Mouse (Mus musculus) kidney, postnatal 0 days (tissue): Measurements from ENCODE around the gene Rab25. TPM values are rescaled to one million over a fixed set of nuclear protein-coding genes. Genes with fewer than 3 reads are reported as not detected.

Source experiments
- ATAC-seq: fragments of 200-750 bp; cut with Nextera tagmentation; replicated peaks from 2 replicates; pipeline ENCODE4 v1.8.0; 2017; ENCODE audit warnings: low read depth, moderate number of reproducible peaks, moderate TSS enrichment, moderate library complexity; ENCODE audit not compliant: low FRiP score
- DNase-seq: peaks from one replicate; pipeline ENCODE4 v3.0.0-alpha.2; 2016; ENCODE audit warnings: low spot score
- H3K27ac ChIP-seq: fragments of 300-500 bp; sonication (generic); 2 replicates; pipeline ENCODE4 v1.5.1; 2014; ENCODE audit warnings: mild to moderate bottlenecking
- H3K27me3 ChIP-seq: fragments of 300-500 bp; sonication (generic); 2 replicates; pipeline ENCODE4 v1.6.1; 2014; ENCODE audit warnings: low read length, mixed read lengths; ENCODE audit not compliant: insufficient read depth
- H3K36me3 ChIP-seq: fragments of 300-500 bp; sonication (generic); 2 replicates; pipeline ENCODE4 v1.6.1; 2014; ENCODE audit warnings: low read length, mixed read lengths; ENCODE audit not compliant: insufficient read depth
- H3K4me1 ChIP-seq: fragments of 300-500 bp; sonication (generic); replicated peaks from 2 replicates; pipeline ENCODE4 v1.6.1; 2014; ENCODE audit warnings: antibody characterized with exemption, low read length, mixed read lengths; ENCODE audit not compliant: insufficient read depth
- H3K4me2 ChIP-seq: fragments of 300-500 bp; sonication (generic); 2 replicates; pipeline ENCODE4 v1.6.1; 2014; ENCODE audit warnings: mild to moderate bottlenecking, low read length, moderate library complexity, mixed read lengths
- H3K4me3 ChIP-seq: fragments of 300-500 bp; sonication (generic); replicated peaks from 2 replicates; pipeline ENCODE4 v1.5.1; 2014; ENCODE audit warnings: low read depth, low read length
- H3K9ac ChIP-seq: fragments of 300-500 bp; sonication (generic); 2 replicates; pipeline ENCODE4 v1.6.1; 2014; ENCODE audit warnings: low read depth, low read length
- H3K9me3 ChIP-seq: fragments of 300-500 bp; sonication (generic); replicated peaks from 2 replicates; pipeline ENCODE4 v1.6.1; 2016; ENCODE audit warnings: low read length, inconsistent platforms, mixed read lengths
- CTCF ChIP-seq: IDR thresholded peaks from 2 replicates; pipeline ENCODE4 v1.5.1; 2016; ENCODE audit warnings: antibody characterized with exemption, low read depth, mild to moderate bottlenecking, moderate library complexity
- WGBS: fragments of 180-500 bp; shearing (Covaris S2); extraction: QIAGEN DNeasy Blood & Tissue Kit; methylation state at CpG from one replicate; pipeline ENCODE4 v1.1.7; 2014; 5-methylcytosine and 5-hydroxymethylcytosine counted together
- polyA plus RNA-seq: library from polyadenylated mRNA; unstranded; fragments of >200 nt; fragmentation: Nextera tagmentation; extraction: Ambion mirVana; gene quantifications from 2 replicates; pipeline ENCODE4 v1.2.1, GENCODE M21; 2015

Gene Rab25
- polyA plus RNA-seq, 1 experiment from 2014 or later: 28.9 TPM

DNA sequence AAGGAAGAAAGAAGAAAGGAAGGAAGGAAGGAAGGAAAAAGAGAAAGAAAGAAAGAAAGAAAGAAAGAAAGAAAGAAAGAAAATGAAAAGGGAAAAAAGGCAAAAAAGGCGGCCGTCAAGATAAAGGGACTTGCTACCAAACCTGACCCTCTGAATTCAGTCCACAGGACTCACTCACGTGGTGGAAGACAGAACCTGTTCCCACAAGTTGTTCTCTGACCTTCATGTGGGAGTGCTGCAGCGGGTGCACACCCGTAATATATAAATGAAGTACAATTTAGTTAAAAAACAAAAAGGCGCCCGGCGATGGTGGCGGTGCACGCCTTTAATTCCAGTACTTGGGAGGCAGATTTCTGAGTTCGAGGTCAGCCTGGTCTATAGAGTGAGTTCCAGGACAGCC is 19.5 kb downstream of the Rab25 start:
- DNase-seq (no peak), ATAC-seq (no peak)
- no peaks in the 10 kb centered on the region for H3K27me3 ChIP-seq
- H3K27ac ChIP-seq: no peak overlapping the region
- H3K4me1 ChIP-seq: peaks cover 26% of the 10 kb centered on the region
- H3K9me3 ChIP-seq: no peaks in the 10 kb centered on the region
- H3K9ac ChIP-seq: no peak overlapping the region
- H3K4me2 ChIP-seq: no peak overlapping the region
- TF ChIP-seq CTCF: no peak
- no peak overlapping the region for H3K4me3 ChIP-seq
- WGBS: 63% methylated on average over 11 of the region's 11 CpGs
- no peaks in the 10 kb centered on the region for H3K36me3 ChIP-seq

DNA sequence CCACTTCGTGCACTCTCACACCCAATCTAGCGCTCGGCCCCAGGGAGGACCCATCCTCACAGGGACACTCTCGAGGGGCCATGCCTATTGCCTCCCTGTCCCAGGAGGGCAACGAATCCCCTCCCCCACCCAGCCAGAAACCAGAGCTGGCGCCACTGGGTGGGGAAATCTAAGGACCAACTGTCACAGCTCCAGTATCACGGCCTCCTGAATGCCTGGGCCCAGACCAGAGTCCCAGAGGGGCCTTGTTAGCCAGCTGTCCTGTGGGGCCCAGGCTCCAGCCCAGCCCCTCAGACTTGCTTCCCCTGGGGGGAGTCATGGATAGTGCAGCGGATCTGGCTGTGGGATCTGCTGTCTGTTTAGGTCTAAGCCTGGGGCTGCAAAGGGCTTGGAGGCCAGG is 20.5 kb downstream of the Rab25 start:
- Histone ChIP-seq H3K9me3 (no peaks in the 10 kb centered on the region), H3K4me2 (no peak overlapping the region), H3K27me3 (no peaks in the 10 kb centered on the region), H3K36me3 (no peaks in the 10 kb centered on the region), H3K4me3 (no peak overlapping the region), H3K27ac (no peak overlapping the region), H3K9ac (no peak overlapping the region), H3K4me1 (peaks cover 24% of the 10 kb centered on the region)
- DNase-seq (no peak), ATAC-seq (no peak)
- 33% methylated on average over 8 of the region's 8 CpGs for WGBS
- no peak for TF ChIP-seq CTCF

DNA sequence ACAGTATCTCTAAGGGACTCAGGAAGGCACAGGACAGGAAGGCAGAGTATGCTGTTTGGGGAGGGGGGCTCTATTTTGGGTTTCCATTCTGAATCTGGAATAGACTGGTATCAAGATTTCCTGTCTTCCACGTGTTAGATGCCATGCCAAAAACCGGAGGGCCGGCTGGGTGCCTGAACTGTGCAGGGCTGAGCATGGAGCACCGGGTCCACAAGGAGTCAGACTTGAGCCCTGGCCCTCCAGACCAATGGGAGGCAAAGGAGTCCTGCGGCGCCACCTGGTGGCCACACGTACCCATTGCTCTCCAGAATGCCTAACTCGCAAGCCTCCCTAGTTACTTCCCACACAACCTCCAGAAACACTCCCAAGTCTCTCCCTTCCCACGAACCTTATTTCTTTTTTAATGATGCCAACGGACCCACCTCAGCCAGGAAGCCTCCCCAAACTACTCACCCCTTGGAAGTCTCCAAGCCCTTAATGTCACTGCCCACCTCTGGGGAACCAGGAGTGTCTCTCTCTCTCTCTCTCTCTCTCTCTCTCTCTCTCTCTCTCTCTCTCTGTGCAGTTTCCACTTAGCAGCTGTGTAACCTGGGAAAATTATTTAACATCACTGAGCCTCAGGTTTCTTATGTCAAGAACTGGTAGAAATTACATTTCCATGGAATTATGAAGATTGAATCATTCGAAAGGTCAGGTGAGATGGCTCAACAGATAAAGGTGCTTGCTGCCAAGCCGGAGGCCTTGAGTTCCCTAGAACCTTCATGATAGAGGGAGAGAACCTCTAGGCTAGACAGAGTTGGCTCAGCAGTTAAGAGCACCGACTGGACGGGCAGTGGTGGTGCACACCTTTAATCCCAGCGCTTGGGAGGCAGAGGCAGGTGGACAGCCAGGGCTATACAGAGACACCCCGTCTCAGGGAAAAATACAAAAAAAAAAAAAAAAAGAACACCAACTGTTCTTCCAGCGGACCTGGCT is 21.7 kb downstream of the Rab25 start:
- DNase-seq: peak; percentile 96
- no peak overlapping the region for H3K4me3 ChIP-seq
- H3K9me3 ChIP-seq: no peaks in the 10 kb centered on the region
- H3K4me2 ChIP-seq: no peak overlapping the region
- no peak overlapping the region for H3K27ac ChIP-seq
- no peaks in the 10 kb centered on the region for H3K27me3 ChIP-seq
- peaks cover 24% of the 10 kb centered on the region for H3K4me1 ChIP-seq
- WGBS: 31% methylated on average over 17 of the region's 17 CpGs
- H3K36me3 ChIP-seq: no peaks in the 10 kb centered on the region
- no peak overlapping the region for H3K9ac ChIP-seq
- ATAC-seq: peak; percentile 83
- peak; percentile 100 for TF ChIP-seq CTCF

DNA sequence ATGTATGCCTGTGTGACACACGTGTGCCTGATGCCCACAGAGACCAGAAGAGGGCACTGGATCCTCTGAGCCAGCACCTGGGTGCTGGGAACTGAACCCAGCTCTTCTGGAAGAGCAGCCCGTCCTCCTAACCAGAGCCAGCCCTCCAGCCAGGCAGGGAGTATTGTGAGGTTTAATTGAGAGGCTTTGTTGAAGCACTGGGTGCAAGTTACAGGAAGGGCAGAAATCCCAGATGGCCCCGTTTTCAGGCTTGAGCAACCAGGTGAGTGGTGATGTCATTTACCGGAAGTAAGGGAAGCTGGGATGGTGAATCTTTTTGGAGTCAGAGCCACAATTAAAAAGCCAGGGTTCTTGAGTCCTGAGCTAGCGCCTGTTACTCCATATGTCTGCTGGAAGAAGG is 23.1 kb downstream of the Rab25 start:
- H3K27ac ChIP-seq: no peak overlapping the region
- DNase-seq (no peak), ATAC-seq (no peak)
- H3K4me2 ChIP-seq: no peak overlapping the region
- H3K4me3 ChIP-seq: no peak overlapping the region
- 89% methylated on average over 5 of the region's 5 CpGs for WGBS
- H3K9ac ChIP-seq: no peak overlapping the region
- H3K36me3 ChIP-seq: no peaks in the 10 kb centered on the region
- H3K27me3 ChIP-seq: no peaks in the 10 kb centered on the region
- H3K4me1 ChIP-seq: peaks cover 17% of the 10 kb centered on the region
- no peak for TF ChIP-seq CTCF
- H3K9me3 ChIP-seq: no peaks in the 10 kb centered on the region

DNA sequence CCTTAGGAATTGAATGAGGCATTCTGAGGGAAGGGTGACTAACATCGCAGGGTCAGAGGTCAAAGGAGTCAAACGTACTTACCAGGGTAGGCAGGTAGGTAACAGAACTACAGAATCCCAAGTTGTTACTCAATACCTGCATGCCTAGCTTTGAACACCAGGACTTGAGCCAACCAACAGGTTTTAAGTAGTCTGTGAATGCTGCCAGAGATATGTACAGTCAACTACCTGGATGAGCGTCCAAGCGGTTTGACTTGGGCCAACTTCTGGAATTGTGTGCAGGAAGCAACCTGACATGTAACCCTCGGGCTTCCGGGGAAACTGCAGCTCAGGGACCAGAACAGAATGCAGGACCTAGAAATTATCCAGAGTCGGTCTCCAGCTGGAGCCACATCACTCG is 25.1 kb downstream of the Rab25 start:
- H3K4me1 ChIP-seq: 0 out of 2 replicates have a peak, but pooled peaks cover 6% of the 10 kb centered on the region
- no peaks in the 10 kb centered on the region for H3K36me3 ChIP-seq
- DNase-seq: no peak
- no peaks in the 10 kb centered on the region for H3K9me3 ChIP-seq
- H3K9ac ChIP-seq: no peak overlapping the region
- 72% methylated on average over 8 of the region's 8 CpGs for WGBS
- H3K27ac ChIP-seq: no peak overlapping the region
- H3K4me3 ChIP-seq: no peak overlapping the region
- no peaks in the 10 kb centered on the region for H3K27me3 ChIP-seq
- no peak overlapping the region for H3K4me2 ChIP-seq
- ATAC-seq: no peak
- no peak for TF ChIP-seq CTCF

DNA sequence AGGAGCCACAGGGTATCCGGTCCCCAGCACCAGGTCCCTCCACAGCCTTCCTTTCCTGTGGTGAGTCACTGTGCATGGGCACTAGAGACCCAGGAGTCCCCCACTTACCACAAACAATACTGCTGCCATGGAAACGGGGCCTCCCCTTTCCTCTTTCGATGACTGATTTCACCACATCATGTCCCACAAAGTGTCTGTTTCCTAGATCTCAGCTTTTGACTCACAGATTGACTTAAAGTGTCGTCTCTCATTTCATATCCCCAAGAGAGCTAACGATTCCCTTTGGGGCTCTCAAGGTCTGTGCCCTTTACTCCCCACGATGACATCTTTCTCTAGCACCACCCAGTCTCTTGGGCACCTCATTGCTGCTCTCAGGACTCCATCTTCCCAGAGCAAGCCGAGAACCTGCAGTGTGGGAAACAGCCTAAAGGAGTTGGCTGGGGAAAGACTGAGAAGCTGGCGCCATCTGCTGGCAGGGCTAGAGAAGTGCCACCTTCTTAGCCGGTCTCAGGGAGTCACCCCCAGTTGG is 26.2 kb downstream of the Rab25 start:
- no peak overlapping the region for H3K4me3 ChIP-seq
- H3K9ac ChIP-seq: no peak overlapping the region
- DNase-seq: peak; percentile 86
- 33% methylated on average over 9 of the region's 9 CpGs for WGBS
- no peak; the same call in 1 of the 2 replicates for ATAC-seq
- H3K36me3 ChIP-seq: no peaks in the 10 kb centered on the region
- no peaks in the 10 kb centered on the region for H3K9me3 ChIP-seq
- no peaks in the 10 kb centered on the region for H3K4me1 ChIP-seq
- H3K4me2 ChIP-seq: no peak overlapping the region
- TF ChIP-seq CTCF: peak; percentile 96
- no peaks in the 10 kb centered on the region for H3K27me3 ChIP-seq
- no peak overlapping the region for H3K27ac ChIP-seq
